Mouse (Mus musculus) megakaryocyte, embryonic 14.5 days (primary cell): ENCODE results near the gene H6pd.

Experiments
- FLI1 ChIP-seq: IDR thresholded peaks from 2 replicates; pipeline ENCODE4 v1.6.1; 2012; ENCODE audit warnings: low read length, inconsistent platforms, mixed read lengths
- GATA1 ChIP-seq: IDR thresholded peaks from 3 replicates; pipeline ENCODE4 v1.6.1; 2012; ENCODE audit warnings: mixed read lengths, low read length, inconsistent platforms, borderline replicate concordance

DNA sequence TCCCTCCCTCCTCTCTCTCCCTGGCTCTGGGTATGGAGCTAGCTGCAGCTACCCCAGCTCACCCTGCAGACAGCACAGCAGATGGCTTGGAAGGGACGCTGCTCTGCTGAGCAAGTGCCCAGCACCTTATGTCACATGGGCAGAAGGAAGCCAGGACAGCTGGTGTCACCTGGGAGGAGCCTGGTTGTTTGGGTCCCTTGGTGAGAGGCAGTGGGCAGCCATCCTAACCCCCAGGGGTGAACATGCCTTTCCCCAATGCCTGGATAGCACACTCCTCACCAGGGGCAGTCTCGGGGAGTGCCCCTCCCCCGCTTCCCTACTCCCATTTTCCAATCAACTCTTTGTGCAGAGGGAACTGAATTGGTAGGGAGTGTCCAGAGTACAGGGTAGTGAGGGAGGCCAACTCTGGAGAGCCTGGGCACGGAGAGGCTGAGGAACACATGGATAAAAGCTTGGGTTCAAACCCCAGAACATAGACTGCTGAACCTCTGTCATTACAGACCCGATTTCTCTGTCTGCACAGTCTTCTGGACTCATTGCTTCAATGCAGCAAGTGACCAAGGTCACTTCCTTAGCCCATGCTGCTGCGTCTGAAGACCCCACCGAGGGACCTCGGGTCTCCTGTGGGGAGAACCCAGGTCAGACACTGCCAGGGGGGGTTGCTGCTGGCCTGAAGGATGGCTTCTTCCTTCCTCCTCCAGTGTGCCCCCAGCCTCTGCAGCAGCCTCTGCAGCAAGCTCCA lies 18.4 kb downstream of the H6pd start:
- TF ChIP-seq GATA1 (no peak), FLI1 (no peak)
